Mouse (Mus musculus) erythroblast, embryonic 14.5 days (primary cell): ENCODE measurements around the gene Rtp4.

Experiments
- GATA1 ChIP-seq: IDR thresholded peaks from 2 replicates; pipeline ENCODE4 v1.6.1; 2012; ENCODE audit warnings: low read length, inconsistent platforms, mixed read lengths
- TAL1 ChIP-seq: IDR thresholded peaks from 3 replicates; pipeline ENCODE4 v1.6.1; 2012; ENCODE audit warnings: low read length, inconsistent platforms, mixed read lengths

DNA sequence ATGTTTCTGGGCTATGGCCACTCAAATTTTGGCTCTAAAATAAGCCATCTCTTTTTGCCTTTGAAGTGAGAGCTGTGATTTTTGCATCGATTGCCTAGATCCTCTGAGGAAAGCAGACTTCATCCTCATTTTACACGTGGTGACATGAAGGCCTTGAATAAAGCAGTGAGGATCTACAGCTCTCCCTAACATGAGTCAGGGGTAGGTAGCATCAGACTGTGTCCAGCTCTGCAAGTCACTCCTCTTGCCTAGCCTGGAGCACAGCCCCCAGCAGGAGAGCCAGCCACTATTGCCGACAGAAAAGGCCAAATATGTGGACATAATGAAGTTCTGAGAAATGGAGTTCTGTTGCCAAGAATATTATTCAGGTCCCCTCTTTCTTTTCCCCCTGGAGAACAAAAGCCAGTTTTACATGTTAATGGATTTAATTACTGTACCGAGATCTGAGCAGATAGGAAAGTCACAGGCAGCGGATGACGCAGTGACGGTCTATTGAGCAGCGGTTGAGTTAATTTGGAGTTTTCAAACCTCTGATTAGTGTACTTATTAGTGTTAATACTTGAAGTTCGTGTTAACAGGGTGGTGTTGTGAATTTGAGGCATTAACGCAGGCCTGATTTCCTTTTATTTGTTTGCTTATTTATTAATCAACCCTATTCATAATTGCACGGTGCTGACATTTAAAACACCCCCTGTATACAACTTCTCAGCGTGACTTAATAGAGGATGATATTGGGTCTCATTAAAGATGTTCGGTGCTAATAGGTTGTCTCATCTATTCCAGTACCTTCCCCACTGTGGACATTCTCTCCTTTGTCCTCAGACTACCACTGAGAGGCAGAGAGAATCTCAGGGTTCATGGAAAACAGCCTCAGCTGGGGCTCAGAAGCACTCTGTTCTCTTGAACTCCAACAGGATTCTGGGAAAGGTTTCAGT is 139.8 kb downstream of the Rtp4 start:
- no peak for TF ChIP-seq GATA1
- no peak for TF ChIP-seq TAL1
